Comparison of ENCODE assay signal across 28 mouse cellular contexts in genomic region chr3:87995331-87995730, GRCm38 (mm10). TPM values are rescaled to one million over a fixed set of nuclear protein-coding genes. Genes with fewer than 3 reads are reported as not detected.
A peak's percentile ranks its signal among the peaks of the same experiment; 100 is the strongest.
DNase-seq lines count a peak whose midpoint lies in the region; ATAC-seq and TF ChIP-seq lines count a peak whose summit lies in the region.
"Had no signal": no experiment of that assay in that cellular context is flagged by ENCODE, and none has a peak within 500 bp of the region (broad histone marks: within the 10 kb centered on the region; RNA-seq: fewer than 3 reads in every experiment).

No protein-coding gene starts in this region.

- no peaks in the 10 kb centered on the region for H3K9me3 ChIP-seq in forebrain, embryonic 11.5 days (ENCODE audit: control insufficient read depth, low read length)
- H3K9me3 ChIP-seq in forebrain, embryonic 12.5 days = no peaks in the 10 kb centered on the region
- no peaks in the 10 kb centered on the region for H3K9me3 ChIP-seq in lung, postnatal 0 days (ENCODE audit: low read length)
- H3K9me3 ChIP-seq in embryonic facial prominence, embryonic 10.5 days = no peaks in the 10 kb centered on the region
- H3K9me3 ChIP-seq: embryonic facial prominence, embryonic 13.5 days; embryonic facial prominence, embryonic 15.5 days; forebrain, embryonic 10.5 days; G1E had no signal

- ATAC-seq in forebrain, embryonic 11.5 days (replicated peaks; ENCODE audit: low FRiP score) = no peak
- no peak for ATAC-seq in forebrain, embryonic 12.5 days (ENCODE audit: low FRiP score)
- ATAC-seq in lung, postnatal 0 days = peak; percentile 42
- ATAC-seq: activated CD4-positive, CD25-positive, alpha-beta regulatory T cell, adult 4 months; CD4-positive, CD25-positive, alpha-beta regulatory T cell, adult 4 months; forebrain, embryonic 14.5 days; forebrain, embryonic 16.5 days; Patski had no signal

- H3K4me2 ChIP-seq in forebrain, embryonic 11.5 days (ENCODE audit: low read depth, low read length, severe bottlenecking) = no peak overlapping the region
- no peak overlapping the region for H3K4me2 ChIP-seq in forebrain, embryonic 12.5 days
- no peak overlapping the region for H3K4me2 ChIP-seq in lung, postnatal 0 days (replicated peaks; ENCODE audit: low read depth, low read length)
- H3K4me2 ChIP-seq: embryonic facial prominence, embryonic 13.5 days; embryonic facial prominence, embryonic 15.5 days had no signal

- 25% methylated on average over 11 of the region's 11 CpGs for WGBS in forebrain, embryonic 11.5 days
- 26% methylated on average over 11 of the region's 11 CpGs for WGBS in forebrain, embryonic 12.5 days
- 28% methylated on average over 11 of the region's 11 CpGs for WGBS in lung, postnatal 0 days
- 33% methylated on average over 11 of the region's 11 CpGs for WGBS in lung, adult 2 months
- WGBS in embryonic facial prominence, embryonic 10.5 days = 26% methylated on average over 11 of the region's 11 CpGs

- H3K9ac ChIP-seq in forebrain, embryonic 11.5 days (ENCODE audit: low read length) = no peak overlapping the region
- no peak overlapping the region for H3K9ac ChIP-seq in forebrain, embryonic 12.5 days
- H3K9ac ChIP-seq in lung, postnatal 0 days (replicated peaks; ENCODE audit: low read depth) = no peak overlapping the region
- H3K9ac ChIP-seq: embryonic facial prominence, embryonic 13.5 days; embryonic facial prominence, embryonic 15.5 days had no signal

- no peak for TF ChIP-seq EP300 in lung, postnatal 0 days (IDR thresholded peaks at IDR 0.05)

- no peak for TF ChIP-seq POLR2A in lung, adult 2 months (IDR thresholded peaks at IDR 0.05; ENCODE audit: borderline replicate concordance, extremely low read depth, low read depth, low read length)

- H3K36me3 ChIP-seq in forebrain, embryonic 11.5 days (ENCODE audit: control insufficient read depth, insufficient read depth, low read length) = no peaks in the 10 kb centered on the region
- H3K36me3 ChIP-seq in forebrain, embryonic 12.5 days (replicated peaks) = no peaks in the 10 kb centered on the region
- no peaks in the 10 kb centered on the region for H3K36me3 ChIP-seq in lung, postnatal 0 days (ENCODE audit: insufficient read depth, low read length)
- no peaks in the 10 kb centered on the region for H3K36me3 ChIP-seq in embryonic facial prominence, embryonic 10.5 days (replicated peaks)
- H3K36me3 ChIP-seq: embryonic facial prominence, embryonic 13.5 days; embryonic facial prominence, embryonic 15.5 days; forebrain, embryonic 10.5 days; G1E had no signal

- H3K27ac ChIP-seq in forebrain, embryonic 11.5 days (ENCODE audit: low read depth, low read length) = no peak overlapping the region
- H3K27ac ChIP-seq in forebrain, embryonic 12.5 days = no peak overlapping the region
- no peak overlapping the region for H3K27ac ChIP-seq in lung, postnatal 0 days (ENCODE audit: low read length)
- H3K27ac ChIP-seq in embryonic facial prominence, embryonic 10.5 days (replicated peaks) = no peak overlapping the region
- H3K27ac ChIP-seq: embryonic facial prominence, embryonic 13.5 days; embryonic facial prominence, embryonic 15.5 days; forebrain, embryonic 10.5 days had no signal

- H3K4me3 ChIP-seq in forebrain, embryonic 11.5 days (ENCODE audit: low read depth, low read length) = no peak overlapping the region
- no peak overlapping the region for H3K4me3 ChIP-seq in forebrain, embryonic 12.5 days (replicated peaks)
- no peak overlapping the region for H3K4me3 ChIP-seq in lung, postnatal 0 days (ENCODE audit: low read depth, low read length)
- H3K4me3 ChIP-seq in lung, adult 2 months (replicated peaks; ENCODE audit: extremely low read depth, low read depth, low read length) = no peak overlapping the region
- H3K4me3 ChIP-seq in embryonic facial prominence, embryonic 10.5 days = peak overlapping the region; percentile 11; the same call in 1 of the 2 replicates
- H3K4me3 ChIP-seq: embryonic facial prominence, embryonic 13.5 days; embryonic facial prominence, embryonic 15.5 days; erythroblast, embryonic 14.5 days; forebrain, embryonic 10.5 days had no signal

- peaks cover 13% of the 10 kb centered on the region for H3K4me1 ChIP-seq in forebrain, embryonic 11.5 days (replicated peaks; ENCODE audit: control insufficient read depth, insufficient read depth, low read length)
- peaks cover 33% of the 10 kb centered on the region for H3K4me1 ChIP-seq in forebrain, embryonic 12.5 days
- peaks cover 9% of the 10 kb centered on the region for H3K4me1 ChIP-seq in lung, postnatal 0 days (ENCODE audit: insufficient read depth, low read depth, low read length)
- 0 out of 2 replicates have a peak, but pooled peaks cover 2% of the 10 kb centered on the region for H3K4me1 ChIP-seq in lung, adult 2 months (ENCODE audit: control insufficient read depth, insufficient read depth, low read length)
- H3K4me1 ChIP-seq in embryonic facial prominence, embryonic 10.5 days = peaks cover 49% of the 10 kb centered on the region

- no peak for TF ChIP-seq CTCF in lung, postnatal 0 days (IDR thresholded peaks at IDR 0.05)
- TF ChIP-seq CTCF in lung, adult 2 months (IDR thresholded peaks at IDR 0.05; ENCODE audit: insufficient read depth, low read length) = no peak

- peak; percentile 49 for DNase-seq in forebrain, embryonic 11.5 days (ENCODE audit: low spot score)
- DNase-seq in lung, postnatal 0 days (ENCODE audit: low spot score) = no peak
- DNase-seq in lung, adult 2 months = no peak
- peak; percentile 40 for DNase-seq in lung, postnatal 14 days
- DNase-seq in lung, postnatal 36 days = no peak
- DNase-seq in embryonic facial prominence, embryonic 10.5 days (ENCODE audit: low spot score) = no peak
- no peak for DNase-seq in embryo, embryonic 10.5 days (ENCODE audit: low spot score)
- DNase-seq: adrenal gland, adult 8-10 months; adrenal gland, postnatal 14 days; adrenal gland, postnatal 36 days; B cell, adult 2 months; cerebellum, adult 18-20 months; cerebellum, adult 8-10 months; cerebellum, adult 9-11 months; cerebellum, postnatal 14 days; cerebellum, postnatal 36 days had no signal

- H3K27me3 ChIP-seq in forebrain, embryonic 11.5 days (ENCODE audit: control insufficient read depth, insufficient read depth, low read length) = peaks cover 65% of the 10 kb centered on the region
- H3K27me3 ChIP-seq in forebrain, embryonic 12.5 days = peaks cover 98% of the 10 kb centered on the region
- H3K27me3 ChIP-seq in lung, postnatal 0 days (replicated peaks; ENCODE audit: insufficient read depth, low read length) = peaks cover 61% of the 10 kb centered on the region
- H3K27me3 ChIP-seq in embryonic facial prominence, embryonic 10.5 days (replicated peaks; ENCODE audit: low read depth, poor library complexity, severe bottlenecking) = peaks cover 100% of the 10 kb centered on the region

RNA-seq across cellular contexts. Expression of gene Bcan, which starts 4.7 kb away (rescaled TPM):
- 0.52 and 0.72 TPM in 2 replicates for polyA plus RNA-seq in forebrain, embryonic 11.5 days (2014; fragmentation: Nextera tagmentation; extraction: Ambion mirVana)
- 1.7 and 3.6 TPM in 2 replicates for polyA plus RNA-seq in forebrain, embryonic 12.5 days (2016; fragmentation: Nextera tagmentation; extraction: Ambion mirVana)
- 0.33 and 0.56 TPM in 2 replicates for polyA plus RNA-seq in lung, postnatal 0 days (2015; fragmentation: Nextera tagmentation; extraction: Ambion mirVana)
- 7.2 and 8.3 TPM in 2 replicates for polyA plus RNA-seq in lung, adult 2 months (2012; rRNA removed)
- polyA plus RNA-seq in embryonic facial prominence, embryonic 10.5 days (2016; fragmentation: Nextera tagmentation; extraction: Ambion mirVana) = 0.32 and 0.41 TPM in 2 replicates
- polyA plus RNA-seq: activated CD4-positive, CD25-positive, alpha-beta regulatory T cell, adult 4 months; CD4-positive, CD25-positive, alpha-beta regulatory T cell, adult 4 months; erythroblast, embryonic 14.5 days; G1E had no signal

RNA-seq across cellular contexts. Expression of gene Nes, which starts 24.5 kb away (rescaled TPM):
- 92.0 and 99.9 TPM in 2 replicates for polyA plus RNA-seq in forebrain, embryonic 11.5 days (2014; fragmentation: Nextera tagmentation; extraction: Ambion mirVana)
- polyA plus RNA-seq in forebrain, embryonic 12.5 days (2016; fragmentation: Nextera tagmentation; extraction: Ambion mirVana) = 148 and 162 TPM in 2 replicates
- 22.2 and 30.7 TPM in 2 replicates for polyA plus RNA-seq in lung, postnatal 0 days (2015; fragmentation: Nextera tagmentation; extraction: Ambion mirVana)
- polyA plus RNA-seq in lung, adult 2 months (2012; rRNA removed) = 26.4 and 31.4 TPM in 2 replicates
- 35.3 and 46.2 TPM in 2 replicates for polyA plus RNA-seq in embryonic facial prominence, embryonic 10.5 days (2016; fragmentation: Nextera tagmentation; extraction: Ambion mirVana)
- polyA plus RNA-seq: activated CD4-positive, CD25-positive, alpha-beta regulatory T cell, adult 4 months; CD4-positive, CD25-positive, alpha-beta regulatory T cell, adult 4 months; erythroblast, embryonic 14.5 days had no signal

RNA-seq across cellular contexts. Expression of gene Hapln2, which starts 32.1 kb away (rescaled TPM):
- polyA plus RNA-seq in forebrain, embryonic 11.5 days (2014; fragmentation: Nextera tagmentation; extraction: Ambion mirVana) = 0.27 and 0.39 TPM in 2 replicates
- polyA plus RNA-seq in forebrain, embryonic 12.5 days (2016; fragmentation: Nextera tagmentation; extraction: Ambion mirVana) = not detected in 2 replicates
- not detected in 2 replicates for polyA plus RNA-seq in lung, postnatal 0 days (2015; fragmentation: Nextera tagmentation; extraction: Ambion mirVana)
- polyA plus RNA-seq in lung, adult 2 months (2012; rRNA removed) = 0.06 and 0.37 TPM in 2 replicates
- not detected in 2 replicates for polyA plus RNA-seq in embryonic facial prominence, embryonic 10.5 days (2016; fragmentation: Nextera tagmentation; extraction: Ambion mirVana)
- polyA plus RNA-seq: activated CD4-positive, CD25-positive, alpha-beta regulatory T cell, adult 4 months; embryonic facial prominence, embryonic 11.5 days; erythroblast, embryonic 14.5 days; forebrain, embryonic 10.5 days; forebrain, embryonic 14.5 days; G1E had no signal

RNA-seq across cellular contexts. Expression of gene Crabp2, which starts 46.9 kb away (rescaled TPM):
- 409 and 417 TPM in 2 replicates for polyA plus RNA-seq in forebrain, embryonic 11.5 days (2014; fragmentation: Nextera tagmentation; extraction: Ambion mirVana)
- polyA plus RNA-seq in forebrain, embryonic 12.5 days (2016; fragmentation: Nextera tagmentation; extraction: Ambion mirVana) = 246 TPM in 2 replicates
- polyA plus RNA-seq in lung, postnatal 0 days (2015; fragmentation: Nextera tagmentation; extraction: Ambion mirVana) = 0.21 and 0.38 TPM in 2 replicates
- 15.1 TPM in 1 of 2 replicates, not detected in the other for polyA plus RNA-seq in lung, adult 2 months (2012; rRNA removed)
- 686 and 800 TPM in 2 replicates for polyA plus RNA-seq in embryonic facial prominence, embryonic 10.5 days (2016; fragmentation: Nextera tagmentation; extraction: Ambion mirVana)
- polyA plus RNA-seq: activated CD4-positive, CD25-positive, alpha-beta regulatory T cell, adult 4 months; CD4-positive, CD25-positive, alpha-beta regulatory T cell, adult 4 months; erythroblast, embryonic 14.5 days; G1E had no signal

RNA-seq across cellular contexts. Expression of gene Gpatch4, which starts 47.6 kb away (rescaled TPM):
- 32.8 and 39.0 TPM in 2 replicates for polyA plus RNA-seq in forebrain, embryonic 11.5 days (2014; fragmentation: Nextera tagmentation; extraction: Ambion mirVana)
- 31.4 and 32.0 TPM in 2 replicates for polyA plus RNA-seq in forebrain, embryonic 12.5 days (2016; fragmentation: Nextera tagmentation; extraction: Ambion mirVana)
- polyA plus RNA-seq in lung, postnatal 0 days (2015; fragmentation: Nextera tagmentation; extraction: Ambion mirVana) = 8.0 and 10.8 TPM in 2 replicates
- polyA plus RNA-seq in lung, adult 2 months (2012; rRNA removed) = 5.7 and 7.2 TPM in 2 replicates
- polyA plus RNA-seq in embryonic facial prominence, embryonic 10.5 days (2016; fragmentation: Nextera tagmentation; extraction: Ambion mirVana) = 52.2 and 52.4 TPM in 2 replicates

Comparison
In these comparisons a context has a peak if more than half of its experiments do, and no peak if none do; other contexts are left out.
1. DNase-seq: peak in forebrain, embryonic 11.5 days (single experiment) and lung, postnatal 14 days (single experiment); none in lung, postnatal 0 days (single experiment), lung, adult 2 months (single experiment), lung, postnatal 36 days (single experiment), embryonic facial prominence, embryonic 10.5 days (single experiment) and embryo, embryonic 10.5 days (single experiment).